Mouse (Mus musculus) activated CD4-positive, CD25-positive, alpha-beta regulatory T cell, adult 4 months (primary cell): ENCODE data around the gene Cacna2d3. TPM values are rescaled to one million over a fixed set of nuclear protein-coding genes. Genes with fewer than 3 reads are reported as not detected.

Source experiments
- ATAC-seq: one replicate; pipeline ENCODE4 v1.8.0; 2017
- polyA plus RNA-seq, 2 experiments: library from polyadenylated mRNA; unstranded; fragments of 100-300 nt; shearing (Covaris generic); gene quantifications; one replicate each; pipeline ENCODE4 v1.2.1; 2017

The Cacna2d3 gene
- polyA plus RNA-seq = not detected

DNA sequence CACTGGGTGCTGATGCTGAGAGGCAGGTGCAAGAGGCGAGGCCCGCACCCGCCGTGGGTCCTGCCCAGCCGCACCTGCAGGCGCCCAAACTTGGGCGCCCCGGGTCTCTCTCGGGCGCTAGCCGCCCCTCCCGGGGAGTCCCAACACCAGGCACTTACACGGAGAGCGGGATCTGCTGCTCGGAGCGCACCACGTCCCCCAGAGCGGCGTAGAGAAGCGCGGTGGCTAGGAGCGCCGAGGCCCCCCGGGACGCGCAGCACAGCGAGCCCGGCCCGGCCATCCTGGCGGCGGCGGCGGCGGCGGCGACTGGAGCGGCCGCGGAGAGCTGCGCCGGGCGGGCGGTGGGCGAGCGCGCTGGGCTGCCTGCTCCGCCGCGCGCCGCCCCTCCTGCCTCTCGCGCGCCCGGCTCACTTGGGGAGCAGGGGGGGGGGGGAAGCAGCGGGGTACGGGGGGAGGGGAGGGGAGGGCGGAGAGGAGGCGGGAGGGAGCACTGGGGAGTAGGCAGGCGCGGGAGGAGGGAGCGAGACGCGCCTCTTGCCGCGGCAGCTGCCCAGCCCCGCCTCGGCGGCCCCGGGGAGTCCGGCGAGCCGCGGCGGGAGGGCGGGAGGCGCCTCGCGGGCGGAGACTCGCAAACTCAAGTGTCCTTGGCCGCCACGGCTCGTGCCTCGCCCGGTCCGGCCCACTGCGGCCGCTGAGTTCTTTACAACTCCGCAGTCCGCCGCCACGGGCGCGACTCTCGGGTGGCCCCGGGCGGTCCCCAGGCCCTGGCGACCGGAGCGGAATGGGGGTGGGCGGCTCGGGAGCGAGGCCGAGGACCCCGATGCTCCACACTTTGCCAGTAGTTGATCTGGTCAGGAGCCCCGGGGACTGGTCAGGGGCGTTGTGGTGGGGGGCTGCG lies at the start of gene Cacna2d3:
TSS of gene Cacna2d3 (minus strand) at position 377 of the 898 bp plus-strand sequence.
- no peak for ATAC-seq

DNA sequence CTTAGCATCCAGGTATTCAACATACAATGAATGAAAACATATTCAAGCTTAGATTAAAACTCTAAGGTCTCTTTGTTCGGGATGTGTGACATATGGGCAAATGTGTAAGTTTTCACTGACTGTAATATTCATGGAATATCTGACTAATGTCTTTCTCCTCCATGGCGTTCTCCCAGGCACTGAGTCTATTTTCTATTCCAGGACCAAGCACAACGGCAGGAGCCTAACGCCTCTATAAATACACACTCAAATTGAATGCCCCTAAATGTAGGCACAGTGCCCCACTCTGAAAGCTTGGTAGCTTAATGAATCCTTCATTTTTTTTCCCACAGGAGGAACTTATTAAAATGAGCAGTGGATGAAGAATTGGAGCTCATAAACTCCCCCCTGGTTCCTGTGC lies 47.8 kb upstream of the Cacna2d3 start:
- ATAC-seq = no peak

DNA sequence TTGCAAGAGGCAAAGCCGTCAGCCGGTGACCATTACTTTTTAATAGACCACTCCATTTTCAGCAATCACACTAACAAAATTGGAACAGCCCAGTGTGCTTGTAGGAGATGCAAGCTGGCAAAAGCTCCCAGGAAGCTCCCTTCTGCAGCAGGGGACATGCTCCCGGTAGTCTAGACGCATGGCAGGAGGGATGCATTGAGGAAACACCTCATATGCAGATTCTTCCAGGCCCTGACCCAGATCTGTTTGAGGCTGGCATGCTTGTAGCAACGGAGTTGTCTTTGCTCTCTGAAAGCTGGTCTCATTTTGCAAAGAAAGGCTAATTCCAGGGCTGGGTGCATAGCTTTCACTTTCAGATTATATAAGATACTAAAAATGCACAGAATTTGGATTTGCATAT lies 31.2 kb upstream of the Cacna2d3 start:
- ATAC-seq = no peak

DNA sequence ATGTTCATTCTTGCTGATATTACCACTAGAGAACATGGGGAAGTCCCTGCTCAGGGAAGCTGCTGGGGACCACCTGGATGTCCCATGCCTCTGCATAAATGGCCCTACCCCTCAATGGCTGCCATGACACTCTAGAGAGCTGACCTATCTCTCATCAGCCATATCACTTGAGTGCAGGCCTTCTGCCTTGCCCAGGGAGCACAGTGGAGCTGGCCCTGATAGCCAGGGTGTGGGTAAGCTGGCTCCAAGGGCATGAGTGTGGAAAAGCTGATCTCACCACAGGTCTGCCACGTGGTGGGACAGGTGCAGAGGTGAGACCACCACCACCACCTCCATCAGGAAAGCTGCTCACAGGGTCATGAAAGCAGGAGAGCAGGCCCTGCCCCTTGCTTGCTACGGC lies 17.1 kb upstream of the Cacna2d3 start:
- no peak for ATAC-seq

DNA sequence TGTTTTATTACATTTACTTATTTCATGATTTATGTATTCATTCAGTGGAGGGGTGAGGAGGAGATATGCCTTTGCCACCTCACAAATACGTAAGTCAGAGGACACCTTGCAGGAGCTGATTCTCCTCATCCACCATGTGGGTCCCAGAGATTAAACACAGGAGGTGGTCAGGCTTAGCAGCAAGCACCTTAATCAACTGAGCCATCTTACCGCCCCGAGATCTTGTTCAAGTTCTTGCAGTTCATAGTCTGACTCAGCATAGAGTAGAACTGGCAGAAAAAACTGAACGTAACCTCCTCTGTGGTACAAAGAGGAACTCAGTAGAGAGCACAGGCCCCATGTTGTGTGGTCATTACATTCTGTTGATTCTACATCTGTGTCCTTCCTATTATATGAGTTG lies 8.6 kb upstream of the Cacna2d3 start:
- no peak for ATAC-seq

DNA sequence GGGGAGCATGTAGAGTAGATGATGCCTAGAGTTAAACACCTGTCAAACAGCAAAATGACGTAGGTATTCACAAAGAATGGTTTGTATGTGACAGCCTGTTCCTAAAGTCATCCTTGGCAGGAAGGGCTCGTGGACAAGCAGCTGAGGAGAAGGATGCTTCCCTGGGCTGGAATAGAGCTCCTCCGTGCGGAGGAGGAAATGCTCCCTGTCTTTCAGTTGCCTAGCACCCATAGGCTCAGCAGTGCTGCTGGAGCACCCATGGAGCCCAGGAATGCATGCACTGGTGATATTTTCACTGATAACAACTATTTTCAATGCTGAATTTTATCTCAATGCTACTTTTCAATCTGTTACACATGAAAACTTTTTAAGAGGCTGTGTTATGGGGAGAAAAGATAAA lies 7.3 kb upstream of the Cacna2d3 start:
- no peak for ATAC-seq

DNA sequence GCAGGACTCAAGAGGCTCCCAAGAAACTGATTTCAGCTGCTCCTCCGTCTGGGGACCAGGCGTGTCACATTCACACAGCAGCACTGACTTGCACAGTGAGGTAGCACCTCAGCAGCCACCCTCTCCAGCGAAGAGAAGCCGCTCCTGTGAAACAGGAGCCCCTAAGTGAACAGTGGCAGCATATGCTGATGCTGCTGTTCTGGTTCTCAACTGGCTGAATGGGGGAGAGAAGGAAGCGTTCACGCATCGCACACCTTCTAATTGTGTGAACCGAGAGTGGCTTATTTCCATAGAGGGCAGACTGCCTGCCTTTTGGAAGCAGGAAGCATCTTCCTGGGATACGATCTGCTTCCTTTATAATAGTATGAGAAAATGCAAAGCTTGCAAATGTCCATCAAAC lies 5.9 kb upstream of the Cacna2d3 start:
- no peak for ATAC-seq

DNA sequence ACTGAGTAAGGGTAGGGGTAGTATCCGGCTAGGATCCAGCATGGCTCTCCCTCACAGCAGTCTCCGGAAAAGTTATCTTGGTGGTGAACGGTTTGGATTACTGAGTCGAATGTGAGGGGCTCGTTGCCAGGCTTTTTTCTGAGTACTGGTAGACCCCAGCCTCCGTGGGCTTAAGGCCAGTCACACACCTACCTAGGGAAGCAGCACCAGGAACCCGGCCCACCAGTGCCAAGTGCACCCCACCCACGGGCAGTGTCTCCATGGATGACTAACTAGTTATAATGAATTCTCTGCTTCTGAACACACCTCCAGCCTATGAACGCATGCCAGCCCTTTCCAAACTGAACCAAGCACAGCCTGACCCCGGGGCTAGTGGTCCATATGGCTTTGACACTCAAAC lies 1.6 kb upstream of the Cacna2d3 start:
- ATAC-seq = no peak

DNA sequence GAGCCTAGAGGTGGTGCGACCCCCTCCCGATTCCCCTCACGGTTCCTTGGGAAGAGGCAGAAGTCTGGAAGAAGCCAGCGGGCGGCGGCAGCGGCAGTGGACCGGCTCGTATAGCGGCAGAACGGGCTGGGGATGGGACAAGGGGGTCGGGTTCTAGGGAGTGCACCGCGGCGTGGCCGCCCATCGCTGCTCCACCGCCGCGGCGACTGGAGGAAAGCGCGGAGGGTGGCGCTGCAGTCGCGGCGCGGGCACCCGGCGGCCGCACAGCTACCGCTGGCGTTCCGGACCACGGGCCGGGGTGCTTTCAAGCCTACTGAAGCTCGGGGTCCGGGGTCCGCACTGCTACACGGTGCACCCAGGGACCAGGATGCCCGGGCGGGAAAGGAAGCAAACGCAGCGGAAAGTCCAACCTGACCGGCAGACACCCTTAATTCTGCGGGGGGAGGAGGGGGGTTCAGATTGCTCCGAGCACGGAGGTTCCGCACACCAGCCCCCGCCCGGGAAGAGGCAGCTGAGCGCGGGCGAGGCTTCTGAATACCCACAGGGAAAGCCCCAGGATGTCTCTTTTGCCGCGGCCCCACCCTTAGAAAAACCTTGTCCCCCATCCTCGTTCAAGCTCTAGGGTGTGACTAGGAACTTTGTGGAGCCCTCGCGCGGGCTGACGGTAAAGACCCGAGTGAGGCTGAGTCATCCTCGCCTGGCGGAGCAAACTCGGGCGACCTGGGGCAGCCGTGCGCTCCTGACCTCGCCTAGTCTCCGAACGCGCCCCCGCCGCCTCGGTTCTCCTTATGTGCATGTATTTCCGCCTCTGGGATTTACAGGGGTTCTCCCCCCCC lies 940 bp upstream of the Cacna2d3 start:
- ATAC-seq = no peak

DNA sequence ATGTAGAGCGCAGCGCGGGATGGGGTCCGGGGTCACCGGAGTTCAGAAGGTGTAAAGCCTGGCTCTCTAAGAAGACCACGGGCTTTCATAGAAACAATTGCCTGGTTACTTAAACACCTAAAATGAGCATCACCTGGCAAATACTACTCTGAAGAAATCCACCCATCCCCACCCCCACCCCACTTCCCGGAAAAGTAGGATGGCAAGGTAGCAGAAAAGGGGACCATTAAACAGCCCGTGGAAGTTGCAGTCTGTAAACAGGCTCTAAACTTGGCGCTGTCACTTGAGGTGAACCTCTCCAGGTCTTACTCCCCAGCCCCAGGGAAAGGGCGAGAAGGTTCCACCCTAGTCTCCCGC lies 555 bp downstream of the Cacna2d3 start:
- ATAC-seq = no peak

DNA sequence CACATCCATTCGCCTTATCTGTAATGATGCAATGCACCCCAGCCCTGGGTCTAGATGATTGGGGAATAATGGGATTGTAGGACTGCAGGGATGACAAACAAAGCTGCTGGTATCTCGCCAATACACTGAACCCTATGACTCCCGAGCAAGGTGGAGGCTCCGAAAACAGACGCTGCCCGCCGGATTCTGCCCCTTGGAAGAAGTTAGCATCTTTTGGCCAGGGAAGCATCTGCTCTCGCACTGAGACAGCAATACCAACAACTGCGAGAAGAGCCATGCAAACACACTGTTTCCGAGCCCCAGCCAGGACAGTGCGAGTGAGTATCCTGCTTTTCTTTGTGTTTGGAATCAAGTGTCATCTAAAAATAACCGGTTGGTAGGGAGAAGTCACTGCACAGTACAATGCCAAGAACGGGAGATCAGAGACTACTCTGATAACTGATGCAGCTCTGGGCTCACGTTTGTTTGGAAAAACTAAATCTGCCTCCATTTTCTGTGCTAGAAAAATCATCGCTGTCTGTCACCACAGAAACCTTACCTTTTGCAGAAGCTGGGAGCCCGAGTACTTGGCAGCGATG lies 1.2 kb downstream of the Cacna2d3 start:
- ATAC-seq = no peak

DNA sequence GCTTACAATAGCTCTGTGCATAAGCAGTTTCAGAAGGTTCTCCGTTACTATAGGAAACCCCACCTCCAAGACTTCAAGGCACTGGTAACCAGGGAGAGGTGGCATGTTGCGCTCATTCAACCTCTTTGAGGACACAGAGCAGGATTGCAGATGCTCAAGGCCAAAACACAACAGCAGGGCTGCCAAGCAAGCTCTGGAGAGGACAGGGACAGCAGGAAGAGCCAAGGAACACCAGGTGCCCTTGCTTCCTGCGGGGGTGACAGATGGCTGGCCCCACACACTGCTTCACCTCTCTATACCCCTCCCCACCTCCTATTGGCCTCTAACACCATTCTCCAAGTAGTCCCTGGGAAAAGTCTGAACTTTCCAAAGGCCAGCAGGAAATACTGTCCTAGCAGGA lies 9.0 kb downstream of the Cacna2d3 start:
- no peak for ATAC-seq

DNA sequence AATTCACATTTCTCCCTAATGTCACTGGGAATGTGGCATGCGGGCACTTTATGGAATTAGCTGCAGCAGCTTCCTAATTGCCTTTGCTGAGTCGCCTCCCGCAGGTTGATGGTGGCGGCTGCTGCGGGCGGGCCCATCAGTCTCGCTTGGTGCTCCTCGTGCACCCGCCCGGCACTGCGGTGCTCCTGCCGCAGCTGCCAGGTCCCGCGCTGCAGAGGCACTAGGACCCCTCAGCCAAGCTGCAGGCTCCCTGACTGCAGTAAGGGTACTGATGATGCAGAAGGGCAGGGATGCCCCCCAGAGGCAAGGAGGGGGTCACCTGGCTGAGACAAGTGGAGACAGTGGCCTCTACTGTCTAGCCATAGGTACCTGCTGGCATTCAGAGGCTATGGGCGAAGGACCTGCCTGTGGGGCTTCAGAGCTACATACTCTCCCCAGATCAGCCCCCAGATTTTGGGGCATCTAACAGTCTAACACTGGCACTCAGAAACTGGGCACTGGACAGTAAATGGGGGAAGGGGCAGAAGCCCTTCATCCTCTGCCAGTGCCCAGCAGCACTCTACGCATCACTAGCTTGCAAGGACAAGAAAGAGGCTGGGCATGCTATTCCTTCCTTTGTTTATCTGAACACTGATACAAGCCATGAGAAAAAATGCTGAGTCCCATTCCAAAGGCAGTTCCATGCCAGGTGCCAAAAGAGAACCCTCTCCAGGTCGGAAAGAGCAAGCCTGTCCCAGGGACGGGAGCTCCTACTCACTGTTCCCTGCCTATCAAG lies 13.9 kb downstream of the Cacna2d3 start:
- ATAC-seq = no peak

DNA sequence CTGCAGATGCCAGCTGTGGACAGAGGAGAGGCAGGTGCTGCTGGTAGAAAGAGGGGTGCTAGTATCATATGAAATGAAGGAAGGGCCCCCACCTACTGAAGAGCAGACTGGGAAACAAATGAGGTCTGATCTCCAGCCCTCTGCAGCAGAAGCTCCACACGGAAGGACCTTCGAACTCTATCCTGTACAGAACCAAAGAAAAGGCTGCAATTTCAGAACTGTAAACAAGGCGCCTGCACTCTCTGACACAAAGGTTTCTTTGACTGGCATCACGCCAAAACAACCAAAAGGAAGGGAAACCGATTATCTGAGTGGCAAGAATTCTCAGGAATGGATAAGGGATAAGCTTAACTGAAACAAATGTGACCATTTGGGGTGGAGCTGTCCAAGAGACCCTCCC lies 18.9 kb downstream of the Cacna2d3 start:
- ATAC-seq = no peak

DNA sequence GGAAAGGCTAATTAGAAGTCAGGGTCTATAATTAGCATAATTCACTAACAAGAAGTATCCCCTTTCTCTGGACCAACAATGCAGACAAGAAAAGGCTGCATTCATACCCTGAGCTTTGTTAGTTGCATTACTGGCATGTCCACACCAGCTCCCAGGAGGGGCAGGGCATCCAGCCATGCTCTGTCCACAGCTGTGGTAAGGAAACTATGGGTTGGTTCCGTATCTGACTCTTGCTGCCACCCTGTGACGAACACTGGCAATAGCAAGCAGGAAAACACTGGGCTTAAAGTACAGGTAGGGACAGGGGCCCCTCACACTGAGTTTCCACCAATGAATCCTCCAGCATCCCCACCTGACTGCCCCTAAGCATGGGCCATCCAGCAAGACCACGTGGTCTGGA lies 25.5 kb downstream of the Cacna2d3 start:
- no peak for ATAC-seq

DNA sequence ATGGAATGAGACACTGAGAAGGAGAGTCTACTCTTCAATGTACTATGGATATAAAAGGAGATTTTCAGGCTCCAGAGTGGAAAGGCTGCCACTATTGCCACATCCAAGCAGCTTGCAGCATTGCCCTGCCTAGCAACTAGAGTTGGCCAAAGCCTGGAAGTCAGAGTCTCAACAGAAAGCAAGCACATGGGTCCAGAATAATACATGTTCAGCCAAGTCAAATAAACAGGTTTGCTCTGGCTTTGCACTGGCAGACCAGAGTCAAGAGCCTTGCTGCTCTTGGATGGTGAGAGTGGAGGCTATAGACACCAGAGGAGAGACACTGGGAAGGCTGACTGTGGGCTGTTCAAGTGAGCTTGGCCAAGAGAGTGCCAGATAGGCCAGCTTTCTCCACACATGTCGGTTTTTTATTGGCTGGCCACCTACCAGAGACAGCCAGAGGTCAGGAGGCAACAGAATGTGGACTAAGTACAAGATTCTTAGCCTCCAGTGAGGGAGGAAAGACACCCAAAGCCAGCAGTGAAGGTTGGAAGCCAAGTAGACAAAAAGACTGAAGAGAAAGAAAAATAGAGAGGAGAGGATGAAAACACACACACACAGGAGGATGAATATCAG lies 49.1 kb downstream of the Cacna2d3 start:
- ATAC-seq = no peak

DNA sequence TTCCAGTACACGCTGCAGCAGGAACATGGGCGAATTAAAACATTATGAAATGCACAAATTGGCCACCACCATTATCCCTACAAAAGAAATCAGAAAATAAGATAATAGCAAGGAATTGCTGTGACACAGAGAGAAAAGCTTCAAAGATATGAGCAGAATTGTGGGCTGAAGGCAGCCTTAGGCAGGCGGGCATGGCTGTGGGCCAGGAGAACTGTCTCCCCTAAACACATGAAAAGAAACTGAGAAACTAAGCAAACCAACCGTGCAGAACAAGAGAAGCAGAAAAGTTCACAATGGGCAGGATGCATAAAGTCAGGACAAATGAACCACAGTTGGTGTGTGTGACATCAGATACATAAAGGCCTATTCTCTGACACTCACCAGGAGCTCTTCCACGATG lies 51.8 kb downstream of the Cacna2d3 start:
- ATAC-seq = no peak

DNA sequence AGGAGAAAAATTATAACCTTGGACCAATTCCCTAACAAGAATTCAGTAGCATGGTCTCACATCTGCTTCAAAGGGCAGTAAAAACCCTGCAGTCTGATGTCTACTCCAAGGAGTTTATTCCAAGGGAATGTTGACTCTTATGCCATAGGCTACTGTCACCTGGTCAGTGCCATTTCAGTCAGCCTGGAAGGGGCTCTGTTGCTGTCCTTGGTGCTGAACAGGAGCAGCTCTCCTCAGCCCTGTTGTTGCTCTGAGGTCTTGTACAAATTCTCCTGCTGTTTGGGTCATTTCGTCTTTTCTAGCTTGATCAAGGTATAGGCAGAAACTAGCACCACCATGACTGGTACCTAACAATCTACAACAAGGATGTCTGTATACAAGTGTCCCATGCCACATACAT lies 64.7 kb downstream of the Cacna2d3 start:
- ATAC-seq = no peak

DNA sequence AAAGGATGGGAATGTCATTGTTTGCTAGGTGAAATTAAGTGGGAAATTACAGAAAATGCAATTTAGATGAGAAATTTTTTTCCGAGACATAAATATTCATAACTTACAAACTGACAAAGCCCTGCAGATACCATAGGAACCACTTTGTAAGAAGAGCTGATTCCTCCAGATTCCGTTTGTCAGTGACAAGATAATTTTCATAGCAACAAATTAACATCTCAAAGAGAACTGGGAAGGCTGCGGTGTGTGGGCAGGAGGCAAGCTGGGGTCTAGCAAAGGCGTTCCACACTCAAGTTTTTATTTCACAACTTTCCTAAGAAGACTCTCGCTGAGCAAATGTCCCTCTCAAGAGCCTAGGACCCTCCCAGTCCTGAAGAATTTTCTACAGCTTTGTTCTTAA lies 71.1 kb downstream of the Cacna2d3 start:
- ATAC-seq = no peak

DNA sequence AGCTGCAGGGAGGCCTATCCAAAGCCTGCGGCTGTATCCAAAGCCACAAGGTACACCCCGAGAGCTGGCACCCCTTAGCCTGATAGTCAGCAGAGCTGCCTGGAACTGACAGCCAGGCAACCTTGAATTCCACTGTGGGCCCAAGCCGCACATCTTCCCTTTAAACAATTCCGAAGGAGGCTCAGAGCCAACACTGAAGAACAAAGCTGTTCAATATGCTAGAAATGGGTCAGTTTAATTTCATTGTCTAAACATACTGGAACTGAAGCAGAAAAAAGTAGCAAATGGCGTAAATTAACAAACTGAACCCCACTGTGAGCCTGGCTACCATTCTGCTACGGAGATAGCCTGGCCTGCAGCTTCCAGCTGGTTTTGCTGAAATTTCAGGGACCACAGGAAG lies 72.9 kb downstream of the Cacna2d3 start:
- ATAC-seq = no peak

DNA sequence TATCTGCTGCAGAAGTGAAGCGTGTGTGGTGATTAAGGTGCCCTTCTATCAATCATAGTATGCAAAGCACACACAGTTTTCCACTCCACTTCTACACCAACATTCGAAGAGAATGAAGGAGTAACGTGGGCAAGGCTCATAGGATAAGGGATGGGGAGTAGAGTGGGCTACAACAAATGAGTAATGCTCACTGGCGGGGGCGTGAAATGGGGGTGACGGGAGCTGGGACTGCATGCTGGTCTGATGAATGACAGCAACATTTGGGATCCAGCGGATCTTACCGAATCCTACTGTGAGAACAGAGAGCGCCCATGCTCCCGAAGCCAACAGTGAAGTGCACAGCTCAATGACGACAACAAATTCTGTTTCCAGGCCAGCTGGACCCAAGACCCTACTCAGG lies 76.2 kb downstream of the Cacna2d3 start:
- ATAC-seq = no peak

DNA sequence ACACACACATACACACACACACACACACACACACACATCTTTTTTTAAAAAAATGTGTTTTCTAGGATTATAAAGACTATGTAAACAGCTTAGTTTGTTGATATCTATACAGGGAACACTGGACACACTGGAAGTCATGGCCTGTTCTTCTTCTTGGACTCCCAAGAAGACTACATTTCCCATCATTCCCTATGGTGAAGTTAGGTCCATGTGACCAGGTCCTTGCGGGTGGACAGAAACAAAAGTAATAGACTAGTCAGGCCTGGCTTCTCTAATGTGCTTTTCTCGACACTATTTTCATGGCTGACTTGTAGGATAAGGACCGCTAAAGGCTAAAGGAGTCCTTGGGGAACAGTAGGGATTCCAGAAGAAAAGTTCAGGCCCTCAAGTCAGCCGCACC lies 78.4 kb downstream of the Cacna2d3 start:
- ATAC-seq = no peak
